Mouse (Mus musculus) left cerebral cortex, postnatal 25 days (tissue): ENCODE data around the gene 2210010C04Rik. TPM values are rescaled to one million over a fixed set of nuclear protein-coding genes. Genes with fewer than 3 reads are reported as not detected.

Experiments
- DNase-seq, 2 experiments: peaks; one replicate each; pipeline ENCODE4 v3.0.0; 2022; ENCODE audit warnings: low spot score in 2 of 2, mixed read lengths in 1 of 2
- intact Hi-C: fragments of 180-260 bp; cut with DNase I; formaldehyde crosslinking; loops from one replicate; pipeline ENCODE4 v1.15.1; 2025
- total RNA-seq, 2 experiments: library from RNA; stranded (reverse); gene quantifications; 2 replicates each; pipeline ENCODE4 v1.2.3; 2021

Gene 2210010C04Rik
- not detected for total RNA-seq

DNA sequence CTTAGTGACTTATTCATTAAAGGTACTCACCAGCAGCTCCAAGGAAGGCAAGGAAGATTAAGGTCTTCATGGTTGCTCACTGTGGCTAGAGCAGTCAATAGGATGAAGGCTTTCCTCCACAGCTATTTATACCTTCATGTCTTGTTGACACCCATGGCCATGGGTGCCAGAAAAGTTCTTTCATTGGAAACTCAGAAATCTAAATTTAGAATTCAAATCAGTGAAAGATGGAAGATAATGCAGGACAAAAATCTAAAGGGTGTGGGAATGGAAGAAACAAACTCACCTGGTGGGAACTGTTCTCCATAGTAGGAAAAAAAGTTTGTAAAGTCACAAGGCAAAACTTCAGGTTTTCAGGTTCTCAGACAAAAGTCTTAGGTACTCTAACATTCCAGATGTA, at the start of gene 2210010C04Rik:
TSS of gene 2210010C04Rik (minus strand) at position 101 of the 400 bp plus-strand sequence.
- intact Hi-C loops: no loop called here

GRCm38 (mm10) chr6:41080121-41080520, 44.8 kb upstream of the 2210010C04Rik start:
- intact Hi-C loops: no loop called here
- DNase-seq: no peak

More for the DNA sequence above, at the start of gene 2210010C04Rik:
- DNase-seq: no peak

DNA sequence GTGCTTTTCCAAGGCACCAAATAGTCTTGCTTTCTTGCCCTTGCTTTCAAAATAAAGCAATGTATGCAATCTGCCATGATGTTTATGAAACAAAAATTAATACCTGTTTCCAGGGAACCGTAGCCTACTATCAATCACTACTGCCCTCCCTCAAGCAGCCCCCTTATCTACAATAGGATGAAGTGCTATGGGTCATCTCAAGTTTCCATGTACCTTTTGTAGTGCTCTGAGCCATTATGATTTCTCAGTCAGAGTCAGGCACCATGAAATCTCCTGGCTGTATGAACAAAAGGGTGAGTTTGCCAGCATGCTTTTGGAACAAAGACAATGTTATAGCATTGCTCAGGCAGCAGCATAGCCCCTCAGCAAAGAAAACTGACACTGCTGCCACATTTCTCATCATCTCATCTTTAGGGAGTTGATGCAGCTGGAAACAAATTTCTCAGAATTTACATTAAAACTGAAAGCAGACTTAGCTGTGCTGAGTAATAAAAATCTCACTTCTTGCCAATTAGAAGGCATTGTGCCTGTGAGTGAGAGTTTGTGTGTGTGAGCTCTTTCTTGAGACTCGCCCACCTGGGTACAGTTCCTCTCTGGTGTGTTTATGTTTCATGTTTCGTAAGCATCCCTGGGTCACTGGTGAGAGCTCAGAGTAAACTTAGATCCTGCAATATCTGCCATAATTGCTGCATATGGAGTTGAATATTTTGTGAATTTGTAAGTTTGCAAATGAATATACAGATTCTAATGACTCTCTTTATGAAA, 43.4 kb upstream of the 2210010C04Rik start:
- intact Hi-C loops: no loop called here
- DNase-seq: peak in 1 of 2 experiments; percentile 60

- DNase-seq: no peak
- intact Hi-C loops: no loop called here
Measured at GRCm38 (mm10) chr6:41075753-41076152, 40.4 kb upstream of the 2210010C04Rik start.

DNA sequence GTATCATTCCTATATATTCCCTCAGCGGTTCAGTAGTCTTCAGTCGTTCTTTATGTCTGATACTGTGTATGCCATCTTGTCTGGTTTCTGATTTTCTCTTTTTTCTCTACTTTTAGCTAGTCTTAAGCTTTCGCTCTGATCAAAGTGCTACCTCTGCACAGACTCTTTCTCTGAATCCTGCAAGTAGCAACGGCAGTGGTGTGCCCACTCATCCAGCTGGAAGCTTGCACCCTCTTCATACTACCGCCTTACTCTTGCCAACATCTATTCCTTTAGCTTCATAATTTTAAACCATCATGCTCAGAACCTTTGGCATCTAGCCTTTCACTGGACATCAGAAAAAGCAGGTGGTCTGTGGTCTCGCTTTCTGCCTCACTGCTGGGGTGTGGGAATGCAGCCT, 28.0 kb upstream of the 2210010C04Rik start:
- DNase-seq: peak in 1 of 2 experiments; percentile 77
- intact Hi-C loops: no loop called here

DNA sequence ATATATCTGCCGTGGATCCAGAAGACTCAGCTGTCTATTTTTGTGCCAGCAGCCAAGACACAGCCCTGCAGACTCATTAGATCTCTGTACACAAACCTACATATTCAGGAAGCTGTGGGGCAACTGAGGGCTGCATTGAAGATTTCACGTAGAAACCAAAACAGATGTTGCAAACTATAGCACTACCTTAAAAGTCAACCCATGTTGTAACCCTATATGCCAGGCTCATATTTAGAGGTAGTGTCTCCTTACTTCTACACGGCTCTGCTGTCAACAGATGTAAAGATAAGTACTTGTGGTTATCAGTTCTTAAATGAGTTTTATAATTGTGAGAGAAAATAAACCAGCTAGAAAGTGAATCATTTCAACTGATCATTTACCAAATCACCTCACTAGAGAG, 27.4 kb upstream of the 2210010C04Rik start:
- intact Hi-C loops: no loop called here
- no peak for DNase-seq

DNA sequence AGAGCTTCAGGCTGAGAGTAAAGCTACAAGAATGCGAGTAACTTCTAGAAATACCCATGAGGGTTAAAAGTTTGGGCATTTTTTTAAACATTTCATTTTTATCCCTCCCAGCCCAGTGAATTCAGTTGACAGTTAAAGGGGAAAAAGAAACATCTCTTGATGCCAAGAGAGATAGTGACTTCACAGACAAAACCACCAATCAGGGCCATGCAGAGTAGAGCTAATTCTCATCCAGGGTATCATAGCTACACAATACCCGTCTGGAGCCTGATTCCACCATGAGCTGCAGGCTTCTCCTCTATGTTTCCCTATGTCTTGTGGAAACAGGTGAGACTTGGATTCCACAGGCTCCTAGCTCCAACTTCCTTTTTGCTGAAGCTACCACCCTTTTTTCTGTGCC, 26.8 kb upstream of the 2210010C04Rik start:
- no peak for DNase-seq
- intact Hi-C loops: no loop called here

DNA sequence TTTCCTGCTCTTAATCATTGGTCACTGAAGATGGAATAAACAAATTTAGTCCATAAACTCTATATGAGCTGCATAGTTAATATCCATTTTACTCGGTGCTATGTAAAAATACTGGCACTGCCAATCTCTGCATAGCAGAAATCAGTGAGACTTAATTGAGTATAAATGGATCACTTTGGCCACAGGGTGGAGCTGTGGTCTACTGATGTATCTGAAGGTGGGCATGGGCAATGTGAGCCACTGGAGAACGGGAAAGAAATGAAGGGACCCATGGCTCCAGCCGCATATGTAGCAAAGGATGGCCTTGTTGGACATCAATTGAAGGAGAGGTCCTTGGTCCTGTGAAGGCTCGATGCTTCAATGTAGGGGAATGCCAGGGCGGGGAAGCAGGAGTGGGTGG, 25.8 kb upstream of the 2210010C04Rik start:
- peak in 1 of 2 experiments; percentile 13 for DNase-seq
- intact Hi-C loops: no loop called here

DNA sequence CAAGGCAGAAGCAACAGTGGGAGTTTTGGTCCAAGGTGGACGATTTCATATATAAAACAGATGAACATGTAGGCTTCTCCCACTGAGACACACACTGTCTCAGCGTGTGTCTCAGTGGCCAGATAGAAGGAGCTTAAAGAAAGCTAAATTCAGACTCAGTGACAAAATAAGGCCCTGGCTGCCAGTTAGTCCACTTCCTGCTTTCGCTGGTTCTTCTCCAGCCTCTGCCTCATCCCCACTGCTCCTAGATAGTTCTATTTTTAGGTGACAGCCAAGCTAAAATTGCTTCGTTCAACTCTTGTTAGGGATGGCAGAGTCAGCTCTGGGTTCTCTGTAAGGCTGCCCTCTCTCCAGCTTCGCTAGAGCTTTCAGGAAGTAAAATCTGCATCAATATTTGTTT, 22.3 kb upstream of the 2210010C04Rik start:
- DNase-seq: peak in 1 of 2 experiments; percentile 83
- intact Hi-C loops: loop anchor here (2.0 to 10.0 kb wide), 3 partner anchors 43 to 500 kb away; no protein-coding TSS in a partner anchor

- DNase-seq: peak; percentile 35 to 50
- intact Hi-C loops: loop anchor here (5.0 to 10.0 kb wide), 2 partner anchors 209 to 502 kb away; no protein-coding TSS in a partner anchor
Measured at GRCm38 (mm10) chr6:41055581-41055980, 20.3 kb upstream of the 2210010C04Rik start.

DNA sequence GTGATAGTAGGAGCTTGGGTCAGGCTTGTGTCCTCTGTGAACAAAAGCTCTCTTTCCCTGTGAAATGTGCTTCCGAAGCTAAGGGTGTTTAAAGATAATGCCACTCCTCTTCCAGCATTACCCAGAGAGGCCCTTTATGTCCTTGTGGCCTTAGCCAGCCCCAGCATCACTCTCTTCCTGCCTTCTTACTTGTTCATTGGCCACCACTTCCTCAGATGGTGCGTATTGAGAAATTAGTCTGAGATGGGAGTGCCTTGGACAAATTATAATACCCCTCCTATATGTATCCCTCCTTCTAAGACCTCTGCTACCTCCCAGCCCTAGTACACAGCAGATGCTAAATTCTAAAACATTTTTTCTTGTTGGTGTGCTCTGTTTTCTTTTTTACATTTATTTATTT, 19.1 kb upstream of the 2210010C04Rik start:
- intact Hi-C loops: loop anchor here (10.0 kb wide), 1 partner anchor 210 kb away; no protein-coding TSS in a partner anchor
- no peak for DNase-seq

DNA sequence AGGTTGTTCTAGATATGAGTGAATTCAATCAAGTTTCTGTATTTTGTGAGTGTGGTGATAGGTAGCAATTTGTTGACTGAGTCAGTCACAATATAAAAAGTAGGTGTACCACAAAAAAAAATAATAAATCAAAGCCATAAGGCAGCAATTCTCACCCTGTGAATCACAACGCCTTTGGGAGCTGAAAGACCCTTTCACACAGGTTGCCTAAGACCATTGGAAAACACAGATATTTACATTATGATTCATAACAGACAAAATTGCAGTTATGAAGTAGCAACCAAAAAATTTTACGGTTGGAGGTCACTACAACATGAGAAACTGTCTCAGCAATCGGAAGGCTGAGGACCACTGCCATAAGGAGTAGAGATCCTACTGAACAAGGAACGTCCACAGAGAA, 16.5 kb upstream of the 2210010C04Rik start:
- intact Hi-C loops: loop anchor here (10.0 kb wide), 1 partner anchor 213 kb away; no protein-coding TSS in a partner anchor
- DNase-seq: no peak

DNA sequence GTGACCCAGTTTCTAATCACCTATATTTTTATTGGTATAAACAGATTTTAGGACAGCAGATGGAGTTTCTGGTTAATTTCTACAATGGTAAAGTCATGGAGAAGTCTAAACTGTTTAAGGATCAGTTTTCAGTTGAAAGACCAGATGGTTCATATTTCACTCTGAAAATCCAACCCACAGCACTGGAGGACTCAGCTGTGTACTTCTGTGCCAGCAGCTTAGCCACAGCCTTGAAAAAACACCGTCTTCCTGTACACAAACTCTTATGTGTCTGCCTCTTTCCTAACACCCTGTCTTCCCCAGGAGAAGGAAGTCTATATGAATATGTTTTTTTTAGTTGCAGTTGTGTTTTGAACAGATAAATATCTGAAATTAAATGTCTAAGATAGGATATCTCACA, 13.3 kb upstream of the 2210010C04Rik start:
- peak in 1 of 2 experiments; percentile 80 for DNase-seq
- intact Hi-C loops: no loop called here

DNA sequence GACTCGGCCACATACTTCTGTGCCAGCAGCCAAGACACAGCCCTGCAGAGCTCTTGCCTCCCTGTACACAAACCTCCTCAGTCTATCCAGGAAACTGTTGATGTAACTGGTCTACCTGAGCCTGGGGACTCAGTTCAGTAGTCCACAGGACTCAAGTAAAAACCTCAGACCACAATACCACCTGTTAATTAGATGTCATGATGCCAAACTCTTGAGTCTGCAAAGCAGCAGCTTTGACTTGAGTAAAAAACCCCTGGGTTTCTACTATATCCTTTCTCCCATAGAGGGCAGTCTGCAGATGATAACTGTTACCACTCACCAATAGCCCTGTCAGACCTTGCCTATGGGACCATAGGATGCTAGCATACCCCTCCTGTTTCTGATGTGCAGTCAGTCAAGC, 12.7 kb upstream of the 2210010C04Rik start:
- intact Hi-C loops: no loop called here

DNA sequence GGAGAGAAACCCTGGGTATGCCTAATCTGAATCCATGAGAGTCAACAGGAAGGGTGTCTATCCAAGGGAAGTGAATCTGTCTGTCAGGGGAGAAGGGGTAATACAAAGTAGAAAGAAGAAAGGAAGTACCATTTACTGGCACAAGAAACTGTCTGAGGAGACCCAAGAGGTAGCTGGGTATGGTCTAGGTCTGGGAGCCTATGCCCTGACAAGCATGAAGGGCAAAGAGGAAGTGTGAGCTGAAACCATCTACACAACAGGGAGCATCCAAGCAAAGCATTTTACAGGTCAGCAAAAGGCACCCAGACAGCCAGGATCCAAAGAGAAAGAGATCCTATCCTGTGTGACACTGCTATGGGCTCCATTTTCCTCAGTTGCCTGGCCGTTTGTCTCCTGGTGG, 11.9 kb upstream of the 2210010C04Rik start:
- DNase-seq: no peak
- intact Hi-C loops: no loop called here

More for the DNA sequence above, 12.7 kb upstream of the 2210010C04Rik start:
- no peak for DNase-seq

DNA sequence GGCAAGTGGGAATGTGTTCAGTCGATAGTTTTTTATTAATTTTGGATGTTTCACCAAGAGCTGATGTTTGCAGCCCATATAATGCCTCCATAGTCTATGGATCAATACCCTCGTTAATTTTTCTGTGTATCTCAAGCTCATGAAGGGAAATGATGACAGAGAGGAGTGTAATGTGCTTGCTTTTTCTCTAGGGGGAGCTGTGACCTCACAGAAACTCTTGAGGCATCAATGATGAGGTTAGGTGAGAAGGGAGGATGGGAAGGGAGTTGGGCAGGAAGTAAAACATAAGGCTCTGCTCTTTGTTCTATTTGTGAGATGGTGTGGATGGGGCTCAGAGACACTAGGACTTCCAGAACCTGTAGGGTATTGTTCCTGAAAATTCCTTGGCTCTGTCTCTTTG, 11.2 kb upstream of the 2210010C04Rik start:
- intact Hi-C loops: no loop called here
- no peak for DNase-seq

- intact Hi-C loops: no loop called here
- no peak for DNase-seq
Measured at GRCm38 (mm10) chr6:41044753-41045152, 9.4 kb upstream of the 2210010C04Rik start.

DNA sequence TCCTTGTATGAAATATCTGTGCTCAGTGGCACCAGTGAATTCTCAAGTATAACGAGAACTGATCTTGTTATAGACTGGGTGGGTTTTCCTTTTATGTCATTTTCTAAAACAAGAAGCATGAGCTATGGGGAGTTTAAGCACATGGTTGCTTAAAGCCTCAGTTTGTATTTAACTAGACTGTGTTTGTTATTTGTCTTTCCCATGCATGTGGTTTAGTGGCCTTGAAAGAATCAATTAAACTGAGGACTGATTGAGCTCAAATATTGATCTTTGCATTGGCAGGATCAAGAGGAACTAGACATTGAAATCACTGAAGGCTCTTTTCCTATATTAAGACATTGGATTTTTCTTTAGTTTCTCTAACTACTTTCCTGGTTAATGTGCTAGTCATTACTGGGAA, 9.0 kb upstream of the 2210010C04Rik start:
- intact Hi-C loops: no loop called here
- DNase-seq: no peak

DNA sequence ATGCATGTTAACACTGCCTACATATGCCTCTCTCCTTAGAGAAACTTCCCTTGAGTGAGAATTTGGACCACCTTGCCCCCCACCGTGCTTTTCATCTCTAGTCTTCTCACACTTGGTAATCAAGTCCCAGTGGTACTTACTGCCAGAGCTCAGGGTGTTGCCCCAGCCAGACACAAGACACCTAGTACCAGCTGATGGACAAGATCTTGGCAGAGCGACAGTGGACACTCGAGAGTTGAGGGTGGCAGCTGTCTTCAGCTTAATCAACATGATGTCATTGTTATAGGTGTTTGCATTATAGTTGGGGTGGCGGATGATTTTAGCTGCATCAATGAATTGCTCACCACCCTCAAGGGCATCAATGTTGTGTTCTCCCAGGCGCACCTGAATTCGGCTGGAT, 2.5 kb downstream of the 2210010C04Rik start:
- peak in 1 of 2 experiments; percentile 38 for DNase-seq
- intact Hi-C loops: no loop called here

DNA sequence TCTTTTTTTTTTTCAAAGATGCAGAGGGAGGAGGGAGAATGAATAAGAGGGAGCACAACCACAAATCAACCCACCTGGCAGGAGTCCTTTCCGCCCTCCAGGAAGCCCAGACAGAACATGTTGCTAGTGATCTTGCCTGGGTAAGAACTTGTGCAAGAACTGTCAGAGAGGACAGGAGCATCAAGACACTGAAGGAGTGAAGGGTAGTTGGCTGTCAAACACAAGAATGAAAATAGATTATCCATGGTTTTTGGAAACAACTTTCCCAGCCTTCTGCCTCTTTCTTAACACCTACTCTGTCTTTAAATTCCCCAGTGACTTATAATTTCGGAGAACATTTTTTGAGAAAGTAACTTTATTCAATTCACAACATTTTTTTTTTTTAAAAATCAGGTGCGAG, 3.1 kb downstream of the 2210010C04Rik start:
- peak in 1 of 2 experiments; percentile 72 for DNase-seq
- intact Hi-C loops: no loop called here

DNA sequence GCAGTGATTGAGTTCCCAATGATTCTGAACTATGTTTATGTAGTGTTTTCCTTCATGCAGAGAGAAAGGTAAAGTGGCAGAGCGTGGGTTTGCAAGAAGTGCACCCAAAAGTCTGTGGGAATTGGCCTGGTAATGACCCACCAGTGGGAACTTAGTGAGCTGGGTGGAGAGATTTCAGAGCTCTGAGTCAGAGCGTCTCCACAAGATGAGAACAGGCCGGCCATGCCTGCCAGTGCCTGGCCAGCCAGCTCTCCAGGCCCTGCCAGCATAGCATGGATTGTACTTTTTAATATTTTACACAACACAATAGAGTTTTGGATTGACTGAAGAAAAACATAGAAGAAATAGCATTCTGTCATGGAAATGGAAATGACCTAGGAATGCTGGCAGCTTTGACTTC, 4.5 kb downstream of the 2210010C04Rik start:
- intact Hi-C loops: no loop called here
- DNase-seq: no peak
